Mouse (Mus musculus) T-helper 1 cell (primary cell): Measurements from ENCODE around the gene Camsap1.

ENCODE experiments used
- in situ Hi-C: fragments of 300-600 bp; cut with MboI, MseI; formaldehyde crosslinking; loops from one replicate; pipeline ENCODE4 v1.15.1; 2025; ENCODE audit warnings: high pct_unique_total_duplicates

The Camsap1 gene

GRCm38 (mm10) chr2:25884756-25885155, 98.3 kb downstream of the Camsap1 start:
- in situ Hi-C loops, result no loop called here

DNA sequence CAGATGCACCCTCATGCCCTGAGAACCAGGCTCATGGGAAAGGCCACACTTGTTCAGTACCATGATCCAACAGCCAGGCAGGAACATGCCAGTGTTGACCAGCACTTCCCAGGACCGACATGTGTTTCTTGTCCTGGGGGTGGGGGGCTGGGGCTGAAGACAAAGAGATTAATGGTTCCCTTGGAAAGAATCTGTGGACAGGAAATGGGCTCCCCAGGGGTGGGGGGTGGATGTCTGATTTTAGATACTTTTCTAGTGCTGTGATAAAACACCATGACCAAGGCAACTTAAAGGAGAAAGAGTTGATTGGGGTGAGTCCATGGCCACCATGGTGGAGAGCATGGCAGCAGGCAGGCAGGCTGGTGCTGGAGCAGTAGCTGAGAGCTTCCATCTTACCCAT, 100.8 kb downstream of the Camsap1 start:
- in situ Hi-C loops, result no loop called here

DNA sequence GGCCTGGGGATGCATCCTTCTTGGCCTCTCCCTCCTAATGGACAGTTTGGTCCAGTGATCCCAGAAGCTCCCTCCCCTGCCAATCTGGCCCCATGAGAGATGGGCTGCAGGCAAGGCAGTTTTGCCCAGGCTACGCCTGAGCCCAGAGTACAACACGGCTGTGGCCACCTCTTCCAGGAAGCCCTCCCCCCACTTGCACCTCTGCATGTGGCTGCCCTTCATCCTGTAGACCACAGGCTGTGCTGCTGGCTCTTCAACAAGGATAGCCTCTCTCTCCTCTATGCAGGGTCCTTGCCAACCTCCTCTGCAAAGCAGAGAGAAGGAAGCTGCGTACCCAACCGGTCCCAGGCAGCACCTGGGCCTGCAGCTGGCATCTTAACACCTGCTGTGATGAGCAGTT, 104.0 kb downstream of the Camsap1 start:
- in situ Hi-C loops, result no loop called here

GRCm38 (mm10) chr2:25878516-25878915, 104.6 kb downstream of the Camsap1 start:
- in situ Hi-C loops, result no loop called here

DNA sequence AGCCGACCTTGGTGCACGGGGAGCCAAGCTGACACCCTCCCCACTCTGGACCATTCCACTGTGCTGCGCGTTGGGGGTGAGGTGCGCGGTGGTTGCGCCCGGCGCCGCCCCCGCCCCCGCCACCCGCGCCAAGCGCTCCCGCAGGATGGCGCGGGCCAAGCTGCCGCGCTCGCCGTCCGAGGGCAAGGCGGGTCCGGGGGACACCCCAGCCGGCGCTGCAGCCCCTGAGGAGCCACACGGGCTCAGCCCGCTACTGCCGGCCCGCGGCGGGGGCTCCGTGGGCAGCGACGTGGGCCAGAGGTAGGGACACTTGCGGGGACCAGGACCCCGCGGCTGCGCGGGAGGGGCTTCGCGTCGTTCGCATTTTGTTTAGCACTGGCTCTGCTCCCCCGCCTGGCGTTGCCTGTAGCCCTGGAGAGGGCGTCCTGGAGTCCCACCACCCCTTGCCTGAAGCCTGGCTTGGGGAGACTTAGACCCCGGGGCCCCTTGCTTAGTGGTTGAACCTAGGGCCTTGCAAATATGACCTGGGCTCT, 105.3 kb downstream of the Camsap1 start:
- in situ Hi-C loops, result no loop called here

DNA sequence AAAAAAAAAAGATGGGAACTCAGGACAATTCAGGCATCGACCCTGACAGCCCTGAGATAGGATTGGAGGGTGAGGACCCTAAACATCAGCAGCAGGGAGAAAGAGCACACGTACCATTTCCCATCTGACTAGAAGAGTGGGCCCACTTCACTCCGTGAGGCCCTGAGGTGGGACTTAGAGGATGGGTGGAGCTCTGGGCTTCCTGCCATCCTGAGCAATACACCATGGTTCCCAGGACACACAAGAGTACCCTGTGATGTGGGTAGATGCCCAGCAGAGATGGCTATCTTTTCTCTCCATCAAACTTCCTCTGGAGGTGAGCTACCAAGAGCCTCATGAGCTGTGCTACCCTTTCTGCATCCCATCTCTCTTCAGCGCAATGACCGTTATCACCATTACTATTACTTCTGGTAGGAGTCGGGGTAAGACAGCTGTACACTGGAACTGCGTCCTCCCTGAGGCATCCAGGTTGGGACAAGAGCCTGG, 105.8 kb downstream of the Camsap1 start:
- in situ Hi-C loops, result no loop called here
